Mouse (Mus musculus) kidney, adult 2 months (tissue): ENCODE results near the gene Atad3a. TPM values are rescaled to one million over a fixed set of nuclear protein-coding genes. Genes with fewer than 3 reads are reported as not detected.

Experiments used
- DNase-seq: peaks from one replicate; pipeline ENCODE4 v3.0.0; 2021
- H3K27ac ChIP-seq: fragments of 200-500 bp; 2 replicates; pipeline ENCODE4 v1.5.1; 2012; ENCODE audit warnings: low read depth, low read length, control low read depth, inconsistent platforms; ENCODE audit not compliant: insufficient read depth
- H3K27me3 ChIP-seq: fragments of 200-500 bp; replicated peaks from 2 replicates; pipeline ENCODE4 v1.6.1; 2012; ENCODE audit warnings: mild to moderate bottlenecking, moderate library complexity, low read length, inconsistent platforms; ENCODE audit not compliant: control insufficient read depth, insufficient read depth
- H3K36me3 ChIP-seq: fragments of 200-500 bp; 2 replicates; pipeline ENCODE4 v1.6.1; 2012; ENCODE audit warnings: mild to moderate bottlenecking, moderate library complexity, low read length, inconsistent platforms; ENCODE audit not compliant: control insufficient read depth, insufficient read depth
- H3K4me1 ChIP-seq: fragments of 200-500 bp; 2 replicates; pipeline ENCODE4 v1.6.1; 2011; ENCODE audit warnings: low read length; ENCODE audit not compliant: control insufficient read depth, insufficient read depth
- H3K4me3 ChIP-seq: fragments of 200-500 bp; 2 replicates; pipeline ENCODE4 v1.5.1; 2011; ENCODE audit warnings: mild to moderate bottlenecking, low read depth, low read length, control low read depth; ENCODE audit not compliant: insufficient read depth
- CTCF ChIP-seq: fragments of 200-500 bp; conservative IDR thresholded peaks from 2 replicates; pipeline ENCODE4 v1.5.1; 2011; ENCODE audit warnings: low read depth, mild to moderate bottlenecking, control low read depth, low read length, moderate library complexity, mixed read lengths; ENCODE audit not compliant: insufficient read depth, insufficient read length
- POLR2A ChIP-seq: fragments of 200-500 bp; IDR thresholded peaks from one replicate; pipeline ENCODE4 v1.6.1; 2011; ENCODE audit warnings: low read depth, low read length, control low read depth
- WGBS: fragments of 180-500 bp; shearing (Covaris S2); methylation state at CpG from one replicate; pipeline ENCODE4 v1.1.7; 2018; 5-methylcytosine and 5-hydroxymethylcytosine counted together
- polyA plus RNA-seq: library from polyadenylated mRNA; depleted of rRNA; stranded (reverse); fragments of >200 nt; gene quantifications from 2 replicates; pipeline ENCODE4 v1.2.3, GENCODE M21; 2012

Gene Atad3a
- polyA plus RNA-seq, 1 experiment = 130 TPM

DNA sequence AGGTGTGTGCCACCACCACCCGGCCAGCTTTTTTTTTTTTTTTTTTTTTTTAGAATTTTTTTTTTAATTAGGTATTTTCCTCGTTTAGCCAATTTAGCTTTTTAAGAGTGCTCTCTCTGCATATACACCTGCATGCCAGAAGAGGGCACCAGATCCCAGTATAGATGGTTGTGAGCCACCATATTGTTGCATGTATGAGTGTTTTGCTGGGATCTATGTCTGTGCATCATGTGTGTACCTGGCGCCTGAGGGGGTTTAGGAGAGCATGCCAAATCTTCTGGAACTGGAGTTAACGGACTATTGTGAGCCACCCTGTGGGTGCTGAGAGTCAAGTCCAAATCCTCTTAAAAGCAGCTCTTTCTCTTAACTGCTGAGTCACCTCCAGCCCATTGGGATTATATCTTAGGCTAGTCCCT lies 39.2 kb downstream of the Atad3a start:
- H3K4me1 ChIP-seq = no peaks in the 10 kb centered on the region
- 47% methylated on average over 4 of the region's 4 CpGs for WGBS
- H3K27ac ChIP-seq = no peak overlapping the region
- no peak overlapping the region for H3K4me3 ChIP-seq
- DNase-seq = peak; percentile 50
- H3K27me3 ChIP-seq = no peaks in the 10 kb centered on the region
- no peaks in the 10 kb centered on the region for H3K36me3 ChIP-seq
- no peak for TF ChIP-seq POLR2A
- peak; percentile 28; the same call in 1 of the 2 replicates for TF ChIP-seq CTCF

DNA sequence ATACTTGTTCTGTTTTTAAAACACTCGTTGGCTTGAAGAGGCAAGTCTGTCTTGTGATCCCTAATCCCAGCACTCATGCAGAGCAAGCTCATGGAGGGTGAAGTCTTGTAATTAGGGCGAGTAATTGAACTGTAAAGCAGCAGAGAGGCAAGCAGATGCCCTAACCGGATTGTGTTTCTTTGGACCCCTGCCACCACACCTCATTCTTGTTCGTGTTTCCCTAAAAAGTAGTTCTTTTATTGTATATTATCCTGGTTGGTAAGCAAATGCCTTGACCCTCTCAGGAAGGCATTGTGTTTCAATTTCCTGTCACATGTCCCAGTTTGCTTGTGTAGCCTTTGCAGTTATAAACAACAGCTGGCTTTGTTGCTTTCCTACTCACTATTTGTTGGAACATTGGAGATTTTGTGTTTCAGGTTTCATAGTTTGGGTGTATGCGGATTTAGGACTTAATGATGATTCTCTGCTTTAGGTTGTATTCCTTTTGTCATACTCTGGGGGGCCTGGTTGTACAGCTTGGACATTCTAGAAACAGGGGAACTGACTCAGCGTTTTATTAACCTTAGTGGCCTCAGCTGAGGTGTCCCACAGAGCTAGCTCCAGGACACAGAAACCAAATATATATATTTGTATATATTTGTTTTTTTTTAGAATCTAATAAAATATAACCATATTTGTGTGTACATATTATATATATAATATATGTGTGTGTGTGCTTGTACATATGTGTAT lies 50.2 kb downstream of the Atad3a start:
- Histone ChIP-seq H3K4me1 (peaks cover 6% of the 10 kb centered on the region; the same call in 1 of the 2 replicates), H3K27me3 (no peaks in the 10 kb centered on the region), H3K36me3 (no peaks in the 10 kb centered on the region; the same call in 1 of the 2 replicates), H3K27ac (peak overlapping the region; percentile 42; the same call in 1 of the 2 replicates), H3K4me3 (no peak overlapping the region)
- peak; percentile 21 for DNase-seq
- TF ChIP-seq CTCF = no peak
- no peak for TF ChIP-seq POLR2A
- 24% methylated on average over 6 of the region's 6 CpGs for WGBS

DNA sequence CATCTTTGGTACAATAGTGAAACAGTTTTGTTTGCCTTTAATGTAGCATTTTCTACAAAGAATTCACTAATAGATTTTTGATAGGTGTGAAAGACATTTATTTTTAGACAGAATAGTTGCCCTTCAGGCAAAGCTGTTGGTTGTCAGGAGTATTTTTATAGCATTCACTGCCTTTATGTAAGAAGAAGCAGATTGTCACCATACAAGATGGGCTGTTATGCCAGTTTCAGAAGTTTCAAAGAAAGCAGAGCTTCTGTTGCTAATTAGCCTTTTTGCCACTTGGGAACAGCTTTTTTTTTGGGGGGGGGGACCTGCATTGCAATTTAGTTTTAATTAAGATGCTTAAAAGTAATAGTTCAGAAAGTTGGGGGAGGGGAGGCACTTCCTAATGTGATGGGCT lies 51.9 kb downstream of the Atad3a start:
- DNase-seq = no peak
- Histone ChIP-seq H3K4me1 (peaks cover 6% of the 10 kb centered on the region; the same call in 1 of the 2 replicates), H3K27me3 (no peaks in the 10 kb centered on the region), H3K27ac (no peak overlapping the region), H3K4me3 (no peak overlapping the region), H3K36me3 (no peaks in the 10 kb centered on the region)
- TF ChIP-seq POLR2A (no peak), CTCF (no peak)

GRCm38 (mm10) chr4:155708582-155708981 lies 52.3 kb downstream of the Atad3a start:
- H3K4me1 ChIP-seq = peaks cover 6% of the 10 kb centered on the region; the same call in 1 of the 2 replicates
- no peak for DNase-seq
- WGBS = 68% methylated on average over 2 of the region's 2 CpGs
- no peak overlapping the region for H3K27ac ChIP-seq
- H3K36me3 ChIP-seq = no peaks in the 10 kb centered on the region
- H3K27me3 ChIP-seq = no peaks in the 10 kb centered on the region
- H3K4me3 ChIP-seq = no peak overlapping the region
- TF ChIP-seq POLR2A (no peak), CTCF (no peak)

- Histone ChIP-seq H3K4me3 (peak overlapping the region; percentile 89), H3K36me3 (no peaks in the 10 kb centered on the region), H3K27me3 (no peaks in the 10 kb centered on the region), H3K27ac (peak overlapping the region; percentile 96), H3K4me1 (peaks cover 3% of the 10 kb centered on the region; the same call in 1 of the 2 replicates)
- no peak for DNase-seq
- under 1% methylated on average over 19 of the region's 19 CpGs for WGBS
- TF ChIP-seq CTCF = no peak
- TF ChIP-seq POLR2A = no peak
These were observed 55.3 kb downstream of the Atad3a start for GRCm38 (mm10) chr4:155705592-155705929.

DNA sequence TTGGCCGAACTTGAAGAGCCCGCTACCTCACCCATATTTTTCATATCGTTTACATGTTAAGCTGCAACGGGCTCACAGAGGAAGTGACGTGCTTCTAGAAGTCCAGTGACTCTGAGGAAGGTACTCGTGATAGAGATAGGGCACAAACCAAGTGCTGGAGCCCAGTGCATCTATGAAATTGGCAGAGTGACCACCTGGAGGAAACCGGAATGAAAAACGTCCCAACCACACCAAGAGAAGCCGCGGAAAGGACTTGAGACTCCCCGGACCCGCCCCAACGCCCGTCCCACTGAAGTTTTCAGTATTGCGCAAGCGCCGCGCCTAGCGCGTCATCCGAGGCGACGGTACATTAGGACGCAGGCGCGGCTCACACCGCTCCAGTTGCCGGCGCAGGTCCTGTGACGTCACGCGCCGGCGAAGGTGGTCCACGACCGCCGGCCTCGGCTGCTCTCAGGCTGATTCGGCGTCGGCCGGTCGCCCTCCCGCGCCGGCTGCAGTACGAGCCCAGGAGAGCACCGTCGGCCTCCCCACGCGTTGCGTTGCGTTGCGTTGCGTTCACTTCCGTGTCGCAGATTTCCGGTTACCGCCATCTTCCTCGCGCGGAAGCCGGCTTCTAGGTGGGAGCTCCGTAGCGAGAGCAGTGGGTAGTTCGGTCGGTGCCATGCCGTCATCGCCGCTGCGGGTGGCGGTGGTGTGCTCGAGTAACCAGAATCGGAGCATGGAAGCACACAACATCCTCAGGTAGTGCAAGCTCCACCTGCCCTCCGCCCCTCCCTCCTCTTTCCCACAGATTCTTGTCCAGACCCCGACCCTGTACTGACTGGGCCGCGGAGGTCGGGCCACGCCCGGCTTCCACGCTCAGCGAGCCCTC lies 55.9 kb downstream of the Atad3a start, which contains the start of gene Ssu72:
Gene Ssu72, plus strand, starts transcription at position 80 of the 871 bp plus-strand sequence.
- peak within 1 kb of the TSS; percentile 96 for H3K27ac ChIP-seq
- peak; percentile 97 for DNase-seq
- TF ChIP-seq POLR2A (peak; percentile 32), CTCF (no peak)
- no peaks in the 10 kb centered on the region for H3K36me3 ChIP-seq
- H3K27me3 ChIP-seq = no peaks in the 10 kb centered on the region
- peak within 1 kb of the TSS; percentile 89 for H3K4me3 ChIP-seq
- H3K4me1 ChIP-seq = no peaks in the 10 kb centered on the region; the same call in 1 of the 2 replicates
- WGBS = under 1% methylated on average over 83 of the region's 83 CpGs
